Mouse (Mus musculus): ENCODE results near the gene 1700001J03Rik. TPM values are rescaled to one million over a fixed set of nuclear protein-coding genes. Genes with fewer than 3 reads are reported as not detected.
A peak's percentile ranks its signal among the peaks of the same experiment; 100 is the strongest.
"Not testable (repeated sequence)": the region's sequence is repeated elsewhere in the genome, so short reads cannot be mapped to it uniquely, and the experiment has no call there.

Gene 1700001J03Rik
- total and polyA plus RNA-seq, 2 experiments from 2014 or later = not detected

DNA sequence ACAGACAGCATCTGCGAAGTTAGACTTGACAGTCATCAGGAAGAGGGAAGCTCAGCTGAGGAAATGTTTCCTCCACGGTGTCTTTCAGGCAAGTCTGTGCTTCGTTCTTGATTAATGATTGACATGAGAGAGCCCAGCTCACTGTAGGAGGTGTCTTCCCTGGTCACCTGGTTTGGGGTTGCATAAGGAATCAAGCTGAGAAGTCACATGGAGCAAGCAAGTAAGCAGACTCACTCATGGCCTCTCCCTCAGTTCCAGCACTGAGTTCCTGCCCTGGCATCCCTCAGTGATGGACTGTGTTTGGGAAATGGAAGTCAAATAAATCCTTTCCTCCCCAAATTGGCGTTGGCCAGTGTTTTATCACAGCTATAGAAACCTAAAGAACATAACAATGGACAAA, 5.0 kb upstream of the 1700001J03Rik start:
- Histone ChIP-seq H3K9me3 (ENCODE audit: low read length) (no peaks in the 10 kb centered on the region), H3K36me3 (ENCODE audit: insufficient read depth) (no peaks in the 10 kb centered on the region), H3K4me2 (ENCODE audit: low read depth) (no peak overlapping the region), H3K9ac (no peak overlapping the region), H3K27ac (ENCODE audit: low read depth, low read length) (no peak overlapping the region), H3K4me3 (ENCODE audit: low read depth, low read length) (no peak overlapping the region), H3K4me1 (ENCODE audit: insufficient read depth) (no peaks in the 10 kb centered on the region), H3K27me3 (ENCODE audit: insufficient read depth, low read length) (no peaks in the 10 kb centered on the region)
- no peak for TF ChIP-seq CTCF (IDR thresholded peaks at IDR 0.05; ENCODE audit: low read depth)
- no peak for ATAC-seq
- 73% methylated on average over 4 of the region's 4 CpGs for WGBS
- DNase-seq = no peak

GRCm38 (mm10) chr5:146188712-146189111, 3.6 kb upstream of the 1700001J03Rik start:
- TF ChIP-seq CTCF (IDR thresholded peaks at IDR 0.05; ENCODE audit: low read depth) = no peak
- WGBS = 88% methylated on average over 7 of the region's 7 CpGs
- Histone ChIP-seq H3K36me3 (ENCODE audit: insufficient read depth) (no peaks in the 10 kb centered on the region), H3K27ac (ENCODE audit: low read depth, low read length) (no peak overlapping the region), H3K9me3 (ENCODE audit: low read length) (no peaks in the 10 kb centered on the region), H3K9ac (no peak overlapping the region), H3K27me3 (ENCODE audit: insufficient read depth, low read length) (no peaks in the 10 kb centered on the region), H3K4me2 (ENCODE audit: low read depth) (no peak overlapping the region), H3K4me1 (ENCODE audit: insufficient read depth) (no peaks in the 10 kb centered on the region), H3K4me3 (ENCODE audit: low read depth, low read length) (no peak overlapping the region)
- ATAC-seq = no peak
- DNase-seq = no peak

DNA sequence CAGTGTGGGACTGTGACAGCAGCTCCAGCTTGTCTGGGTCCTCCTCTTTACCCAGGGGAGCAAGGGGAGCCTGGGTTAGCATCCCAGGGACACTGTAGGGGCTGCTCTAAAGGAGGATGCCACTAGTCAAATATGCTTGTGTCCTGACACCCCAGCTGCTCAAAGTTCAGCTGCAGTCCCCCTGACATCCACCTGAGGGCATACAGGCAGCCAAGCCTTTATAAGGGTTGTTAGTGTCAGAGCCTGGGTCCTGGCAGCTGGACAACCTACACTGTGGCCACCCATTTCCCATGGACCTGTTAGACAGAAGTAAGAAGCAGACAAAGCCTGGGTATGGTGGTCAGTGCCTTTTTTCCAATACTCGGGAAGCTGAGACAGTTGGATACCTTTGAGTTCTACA, 3.0 kb upstream of the 1700001J03Rik start:
- Histone ChIP-seq H3K27ac (ENCODE audit: low read depth, low read length) (no peak overlapping the region), H3K36me3 (ENCODE audit: insufficient read depth) (no peaks in the 10 kb centered on the region), H3K27me3 (ENCODE audit: insufficient read depth, low read length) (no peaks in the 10 kb centered on the region), H3K4me2 (ENCODE audit: low read depth) (no peak overlapping the region), H3K9me3 (ENCODE audit: low read length) (no peaks in the 10 kb centered on the region), H3K4me1 (ENCODE audit: insufficient read depth) (no peaks in the 10 kb centered on the region), H3K4me3 (ENCODE audit: low read depth, low read length) (no peak overlapping the region), H3K9ac (no peak overlapping the region)
- ATAC-seq = no peak
- DNase-seq = no peak
- 76% methylated on average over 1 of the region's 1 CpGs for WGBS
- peak; percentile 25; the same call in 1 of the 2 replicates for TF ChIP-seq CTCF (IDR thresholded peaks at IDR 0.05; ENCODE audit: low read depth)

DNA sequence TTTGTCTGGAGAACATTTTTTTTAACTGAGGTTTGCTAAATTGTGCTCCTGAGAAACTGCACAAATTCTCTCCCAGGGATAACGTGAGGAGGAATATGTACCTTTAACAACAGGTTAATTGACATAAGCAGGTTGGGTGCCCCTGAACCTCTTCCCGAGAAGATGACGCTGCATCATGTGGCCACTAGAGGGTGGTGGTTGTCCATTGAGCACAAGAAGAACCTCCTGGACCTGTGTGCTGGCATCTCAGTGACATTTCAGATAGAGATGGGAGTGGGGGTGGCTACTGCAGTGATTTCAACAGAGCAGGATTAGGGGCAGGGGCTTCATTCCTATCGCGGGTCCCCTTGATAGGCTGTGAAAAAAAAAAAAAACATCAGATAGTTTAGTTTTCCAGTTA, 2.3 kb upstream of the 1700001J03Rik start:
- not testable (repeated sequence) for H3K27ac ChIP-seq (ENCODE audit: low read depth, low read length)
- peak; percentile 76 for TF ChIP-seq CTCF (IDR thresholded peaks at IDR 0.05; ENCODE audit: low read depth)
- 33% methylated on average over 5 of the region's 5 CpGs for whole genome bisulfite sequencing

DNA sequence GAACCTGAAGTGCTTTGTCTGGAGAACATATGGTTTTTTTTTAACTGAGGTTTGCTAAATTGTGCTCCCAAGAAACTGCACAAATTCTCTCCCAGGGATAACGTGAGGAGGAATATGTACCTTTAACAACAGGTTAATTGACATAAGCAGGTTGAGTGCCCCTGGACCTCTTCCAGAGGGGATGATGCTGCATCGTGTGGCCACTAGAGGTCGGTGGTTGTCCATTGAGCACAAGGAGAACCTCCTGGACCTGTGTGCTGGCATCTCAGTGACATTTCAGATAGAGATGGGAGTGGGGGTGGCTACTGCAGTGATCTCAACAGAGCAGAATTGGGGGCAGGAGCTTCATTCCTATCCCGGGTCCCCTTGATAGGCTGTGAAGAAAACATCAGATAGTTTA, 12.4 kb downstream of the 1700001J03Rik start:
- not testable (repeated sequence) for DNase-seq; H3K4me1 ChIP-seq (ENCODE audit: insufficient read depth); H3K4me2 ChIP-seq (ENCODE audit: low read depth); H3K27me3 ChIP-seq (ENCODE audit: insufficient read depth, low read length); H3K27ac ChIP-seq (ENCODE audit: low read depth, low read length); ATAC-seq; H3K36me3 ChIP-seq (ENCODE audit: insufficient read depth); H3K4me3 ChIP-seq (ENCODE audit: low read depth, low read length); H3K9ac ChIP-seq; H3K9me3 ChIP-seq (ENCODE audit: low read length)
- 66% methylated on average over 4 of the region's 4 CpGs for WGBS

More for the DNA sequence above, 2.3 kb upstream of the 1700001J03Rik start:
- not testable (repeated sequence) for H3K9me3 ChIP-seq (ENCODE audit: low read length); H3K9ac ChIP-seq; H3K27me3 ChIP-seq (ENCODE audit: insufficient read depth, low read length); ATAC-seq; H3K36me3 ChIP-seq (ENCODE audit: insufficient read depth); H3K4me2 ChIP-seq (ENCODE audit: low read depth); H3K4me1 ChIP-seq (ENCODE audit: insufficient read depth); H3K4me3 ChIP-seq (ENCODE audit: low read depth, low read length)
- DNase-seq = peak; percentile 54

GRCm38 (mm10) chr5:146170621-146171020, 14.5 kb downstream of the 1700001J03Rik start, which contains the start of gene Gm6309:
Gm6309 (minus strand) TSS chr5:146170721.
- not testable (repeated sequence) for H3K9ac ChIP-seq; H3K4me3 ChIP-seq (ENCODE audit: low read depth, low read length); H3K4me1 ChIP-seq (ENCODE audit: insufficient read depth); DNase-seq; H3K27me3 ChIP-seq (ENCODE audit: insufficient read depth, low read length); H3K27ac ChIP-seq (ENCODE audit: low read depth, low read length); H3K9me3 ChIP-seq (ENCODE audit: low read length); ATAC-seq; H3K4me2 ChIP-seq (ENCODE audit: low read depth); H3K36me3 ChIP-seq (ENCODE audit: insufficient read depth)
- 74% methylated on average over 2 of the region's 2 CpGs for WGBS

DNA sequence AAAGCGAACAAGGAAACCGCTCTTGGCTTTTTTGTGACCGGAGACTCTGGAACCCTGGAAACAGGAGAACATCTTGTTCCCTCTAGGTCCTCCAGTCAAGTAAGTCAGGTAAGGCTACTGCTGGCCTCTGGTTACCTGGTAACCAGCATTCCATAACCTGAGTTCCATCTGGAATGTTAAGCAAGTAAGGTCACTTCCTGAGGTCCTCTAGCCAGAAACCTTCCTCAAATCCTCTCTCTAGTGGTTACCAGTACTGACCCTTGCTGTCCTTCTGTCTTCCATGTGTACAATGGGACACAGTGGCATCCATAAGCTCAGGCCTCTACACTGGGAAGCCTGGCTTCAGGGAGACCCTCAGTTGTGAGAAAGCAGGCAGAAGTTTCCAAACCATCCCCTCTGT, 24.7 kb downstream of the 1700001J03Rik start, which contains the start of gene Gm5565:
TSS of gene Gm5565 (minus strand) at position 101 of the 400 bp plus-strand sequence.
- H3K4me1 ChIP-seq (ENCODE audit: insufficient read depth); H3K9ac ChIP-seq; H3K4me2 ChIP-seq (ENCODE audit: low read depth); DNase-seq; H3K4me3 ChIP-seq (ENCODE audit: low read depth, low read length); H3K27me3 ChIP-seq (ENCODE audit: insufficient read depth, low read length); H3K36me3 ChIP-seq (ENCODE audit: insufficient read depth); ATAC-seq; H3K9me3 ChIP-seq (ENCODE audit: low read length); H3K27ac ChIP-seq (ENCODE audit: low read depth, low read length): not testable (repeated sequence)
- 96% methylated on average over 3 of the region's 3 CpGs for WGBS

GRCm38 (mm10) chr5:146158326-146158725, 26.8 kb downstream of the 1700001J03Rik start:
- not testable (repeated sequence) for H3K27me3 ChIP-seq (ENCODE audit: insufficient read depth, low read length); DNase-seq; H3K4me3 ChIP-seq (ENCODE audit: low read depth, low read length); H3K4me1 ChIP-seq (ENCODE audit: insufficient read depth); H3K27ac ChIP-seq (ENCODE audit: low read depth, low read length); H3K4me2 ChIP-seq (ENCODE audit: low read depth); ATAC-seq; H3K9me3 ChIP-seq (ENCODE audit: low read length); H3K36me3 ChIP-seq (ENCODE audit: insufficient read depth); H3K9ac ChIP-seq
- WGBS = 93% methylated on average over 4 of the region's 4 CpGs
